Mouse (Mus musculus) spleen, adult 18-20 months (tissue): Measurements from ENCODE around the gene Strip2.

Source experiments
- DNase-seq, 2 experiments: peaks; one replicate each; pipeline ENCODE4 v3.0.0; 2022; ENCODE audit warnings: mixed read lengths in 2 of 2

The Strip2 gene

GRCm38 (mm10) chr6:29916530-29917382 is at the start of gene Strip2:
Gene Strip2 (plus strand): TSS chr6:29917012.
- DNase-seq, result peak; percentile 69 to 83

GRCm38 (mm10) chr6:29868341-29868895 is 48.4 kb upstream of the Strip2 start:
- DNase-seq, result no peak

GRCm38 (mm10) chr6:29873654-29874053 is 43.2 kb upstream of the Strip2 start:
- DNase-seq, result no peak

- DNase-seq, result no peak
These were observed 41.2 kb upstream of the Strip2 start for GRCm38 (mm10) chr6:29875576-29875975.

GRCm38 (mm10) chr6:29876782-29877181 is 40.0 kb upstream of the Strip2 start:
- no peak for DNase-seq

- no peak for DNase-seq
These were observed 37.2 kb upstream of the Strip2 start for GRCm38 (mm10) chr6:29879579-29879978.

- DNase-seq, result no peak
These were observed 36.0 kb upstream of the Strip2 start for GRCm38 (mm10) chr6:29880796-29881195.

- DNase-seq, result no peak
These were observed 34.9 kb upstream of the Strip2 start for GRCm38 (mm10) chr6:29881936-29882335.

- no peak for DNase-seq
These were observed 33.9 kb upstream of the Strip2 start for GRCm38 (mm10) chr6:29882870-29883269.

GRCm38 (mm10) chr6:29891151-29891550 is 25.7 kb upstream of the Strip2 start:
- no peak for DNase-seq

- no peak for DNase-seq
These were observed 19.8 kb upstream of the Strip2 start for GRCm38 (mm10) chr6:29896976-29897375.

- DNase-seq, result no peak
These were observed 15.4 kb upstream of the Strip2 start for GRCm38 (mm10) chr6:29901450-29901849.

- DNase-seq, result no peak
These were observed 14.6 kb upstream of the Strip2 start for GRCm38 (mm10) chr6:29902256-29902655.

- DNase-seq, result no peak
These were observed 13.4 kb upstream of the Strip2 start for GRCm38 (mm10) chr6:29903343-29903914.

- no peak for DNase-seq
These were observed 12.5 kb upstream of the Strip2 start for GRCm38 (mm10) chr6:29904281-29904680.

GRCm38 (mm10) chr6:29910631-29911030 is 6.2 kb upstream of the Strip2 start:
- DNase-seq, result no peak

- DNase-seq, result no peak
These were observed 3.1 kb upstream of the Strip2 start for GRCm38 (mm10) chr6:29913673-29914072.

- DNase-seq, result no peak
These were observed 2.7 kb upstream of the Strip2 start for GRCm38 (mm10) chr6:29914136-29914535.

- no peak for DNase-seq
These were observed 976 bp upstream of the Strip2 start for GRCm38 (mm10) chr6:29915836-29916235.

- no peak for DNase-seq
These were observed 540 bp downstream of the Strip2 start for GRCm38 (mm10) chr6:29917383-29917720.

GRCm38 (mm10) chr6:29917947-29918346 is 1.1 kb downstream of the Strip2 start:
- no peak for DNase-seq

- DNase-seq, result no peak
These were observed 6.7 kb downstream of the Strip2 start for GRCm38 (mm10) chr6:29923501-29923900.

- no peak for DNase-seq
These were observed 8.9 kb downstream of the Strip2 start for GRCm38 (mm10) chr6:29925594-29926219.

- no peak for DNase-seq
These were observed 13.3 kb downstream of the Strip2 start for GRCm38 (mm10) chr6:29930087-29930486.
